Mouse (Mus musculus): ENCODE data around the gene Anxa4. TPM values are rescaled to one million over a fixed set of nuclear protein-coding genes. Genes with fewer than 3 reads are reported as not detected.

The Anxa4 gene
- polyA plus RNA-seq, 1 experiment, result 21.6 TPM

GRCm38 (mm10) chr6:86823051-86823431, 29.7 kb upstream of the Anxa4 start:
- Histone ChIP-seq H3K4me1 (peaks cover 68% of the 10 kb centered on the region), H3K36me3 (replicated peaks; ENCODE audit: low read length) (no peaks in the 10 kb centered on the region), H3K9me3 (no peaks in the 10 kb centered on the region), H3K4me3 (replicated peaks) (peak overlapping the region; percentile 81), H3K27me3 (replicated peaks) (peaks cover 2% of the 10 kb centered on the region)
- TF ChIP-seq FLI1 (IDR thresholded peaks at IDR 0.05; ENCODE audit: low read length), result no peak
- TF ChIP-seq GATA1 (IDR thresholded peaks at IDR 0.05; ENCODE audit: borderline replicate concordance, low read length), result no peak

GRCm38 (mm10) chr6:86822285-86823050, 29.1 kb upstream of the Anxa4 start:
- H3K27me3 ChIP-seq (replicated peaks), result peaks cover 2% of the 10 kb centered on the region
- peak overlapping the region; percentile 81 for H3K4me3 ChIP-seq (replicated peaks)
- no peaks in the 10 kb centered on the region for H3K36me3 ChIP-seq (replicated peaks; ENCODE audit: low read length)
- TF ChIP-seq FLI1 (IDR thresholded peaks at IDR 0.05; ENCODE audit: low read length) (no peak), GATA1 (IDR thresholded peaks at IDR 0.05; ENCODE audit: borderline replicate concordance, low read length) (no peak)
- no peaks in the 10 kb centered on the region for H3K9me3 ChIP-seq
- H3K4me1 ChIP-seq, result peaks cover 68% of the 10 kb centered on the region

- peaks cover 61% of the 10 kb centered on the region for H3K4me1 ChIP-seq
- H3K4me3 ChIP-seq (replicated peaks), result no peak overlapping the region
- peaks cover 2% of the 10 kb centered on the region for H3K27me3 ChIP-seq (replicated peaks)
- H3K9me3 ChIP-seq, result no peaks in the 10 kb centered on the region
- H3K36me3 ChIP-seq (replicated peaks; ENCODE audit: low read length), result no peaks in the 10 kb centered on the region
- TF ChIP-seq FLI1 (IDR thresholded peaks at IDR 0.05; ENCODE audit: low read length), result no peak
- TF ChIP-seq GATA1 (IDR thresholded peaks at IDR 0.05; ENCODE audit: borderline replicate concordance, low read length), result no peak
Measured at GRCm38 (mm10) chr6:86820690-86821089, 27.3 kb upstream of the Anxa4 start.

- Histone ChIP-seq H3K9me3 (no peaks in the 10 kb centered on the region), H3K27me3 (replicated peaks) (peaks cover 2% of the 10 kb centered on the region), H3K4me1 (peaks cover 64% of the 10 kb centered on the region), H3K36me3 (replicated peaks; ENCODE audit: low read length) (no peaks in the 10 kb centered on the region), H3K4me3 (replicated peaks) (no peak overlapping the region)
- TF ChIP-seq GATA1 (IDR thresholded peaks at IDR 0.05; ENCODE audit: borderline replicate concordance, low read length) (no peak), FLI1 (IDR thresholded peaks at IDR 0.05; ENCODE audit: low read length) (no peak)
Measured at GRCm38 (mm10) chr6:86819926-86820325, 26.5 kb upstream of the Anxa4 start.

- H3K36me3 ChIP-seq (replicated peaks; ENCODE audit: low read length), result no peaks in the 10 kb centered on the region
- no peak for TF ChIP-seq GATA1 (IDR thresholded peaks at IDR 0.05; ENCODE audit: borderline replicate concordance, low read length)
- no peak for TF ChIP-seq FLI1 (IDR thresholded peaks at IDR 0.05; ENCODE audit: low read length)
- H3K4me1 ChIP-seq, result peaks cover 62% of the 10 kb centered on the region
- no peak overlapping the region for H3K4me3 ChIP-seq (replicated peaks)
- no peaks in the 10 kb centered on the region for H3K9me3 ChIP-seq
- H3K27me3 ChIP-seq (replicated peaks), result peaks cover 2% of the 10 kb centered on the region
Measured at GRCm38 (mm10) chr6:86818914-86819313, 25.5 kb upstream of the Anxa4 start.

GRCm38 (mm10) chr6:86816586-86816985, 23.2 kb upstream of the Anxa4 start:
- H3K36me3 ChIP-seq (replicated peaks; ENCODE audit: low read length), result no peaks in the 10 kb centered on the region
- no peaks in the 10 kb centered on the region for H3K9me3 ChIP-seq
- TF ChIP-seq GATA1 (IDR thresholded peaks at IDR 0.05; ENCODE audit: borderline replicate concordance, low read length) (no peak), FLI1 (IDR thresholded peaks at IDR 0.05; ENCODE audit: low read length) (no peak)
- no peak overlapping the region for H3K4me3 ChIP-seq (replicated peaks)
- H3K27me3 ChIP-seq (replicated peaks), result peaks cover 2% of the 10 kb centered on the region
- H3K4me1 ChIP-seq, result peaks cover 58% of the 10 kb centered on the region

GRCm38 (mm10) chr6:86815436-86815835, 22.1 kb upstream of the Anxa4 start:
- H3K9me3 ChIP-seq, result no peaks in the 10 kb centered on the region
- no peaks in the 10 kb centered on the region for H3K36me3 ChIP-seq (replicated peaks; ENCODE audit: low read length)
- TF ChIP-seq FLI1 (IDR thresholded peaks at IDR 0.05; ENCODE audit: low read length), result no peak
- TF ChIP-seq GATA1 (IDR thresholded peaks at IDR 0.05; ENCODE audit: borderline replicate concordance, low read length), result no peak
- peaks cover 4% of the 10 kb centered on the region for H3K27me3 ChIP-seq (replicated peaks)
- H3K4me1 ChIP-seq, result peaks cover 53% of the 10 kb centered on the region
- no peak overlapping the region for H3K4me3 ChIP-seq (replicated peaks)

GRCm38 (mm10) chr6:86814926-86815325, 21.5 kb upstream of the Anxa4 start:
- peaks cover 51% of the 10 kb centered on the region for H3K4me1 ChIP-seq
- peaks cover 4% of the 10 kb centered on the region for H3K27me3 ChIP-seq (replicated peaks)
- H3K4me3 ChIP-seq (replicated peaks), result no peak overlapping the region
- H3K36me3 ChIP-seq (replicated peaks; ENCODE audit: low read length), result no peaks in the 10 kb centered on the region
- TF ChIP-seq GATA1 (IDR thresholded peaks at IDR 0.05; ENCODE audit: borderline replicate concordance, low read length) (no peak), FLI1 (IDR thresholded peaks at IDR 0.05; ENCODE audit: low read length) (no peak)
- no peaks in the 10 kb centered on the region for H3K9me3 ChIP-seq

- TF ChIP-seq GATA1 (IDR thresholded peaks at IDR 0.05; ENCODE audit: borderline replicate concordance, low read length), result no peak
- TF ChIP-seq FLI1 (IDR thresholded peaks at IDR 0.05; ENCODE audit: low read length), result no peak
- Histone ChIP-seq H3K4me3 (replicated peaks) (no peak overlapping the region), H3K36me3 (replicated peaks; ENCODE audit: low read length) (no peaks in the 10 kb centered on the region), H3K27me3 (replicated peaks) (peaks cover 6% of the 10 kb centered on the region), H3K4me1 (peaks cover 45% of the 10 kb centered on the region), H3K9me3 (no peaks in the 10 kb centered on the region)
Measured at GRCm38 (mm10) chr6:86813341-86813740, 20.0 kb upstream of the Anxa4 start.

- no peaks in the 10 kb centered on the region for H3K9me3 ChIP-seq
- H3K4me3 ChIP-seq (replicated peaks), result no peak overlapping the region
- no peak for TF ChIP-seq FLI1 (IDR thresholded peaks at IDR 0.05; ENCODE audit: low read length)
- TF ChIP-seq GATA1 (IDR thresholded peaks at IDR 0.05; ENCODE audit: borderline replicate concordance, low read length), result no peak
- H3K4me1 ChIP-seq, result peaks cover 45% of the 10 kb centered on the region
- no peaks in the 10 kb centered on the region for H3K36me3 ChIP-seq (replicated peaks; ENCODE audit: low read length)
- H3K27me3 ChIP-seq (replicated peaks), result peaks cover 10% of the 10 kb centered on the region
Measured at GRCm38 (mm10) chr6:86812919-86813318, 19.5 kb upstream of the Anxa4 start.

Measured in megakaryocyte, embryonic 14.5 days (primary cell).